Mouse (Mus musculus): ENCODE data around the gene Asic1.

Asic1 gene

DNA sequence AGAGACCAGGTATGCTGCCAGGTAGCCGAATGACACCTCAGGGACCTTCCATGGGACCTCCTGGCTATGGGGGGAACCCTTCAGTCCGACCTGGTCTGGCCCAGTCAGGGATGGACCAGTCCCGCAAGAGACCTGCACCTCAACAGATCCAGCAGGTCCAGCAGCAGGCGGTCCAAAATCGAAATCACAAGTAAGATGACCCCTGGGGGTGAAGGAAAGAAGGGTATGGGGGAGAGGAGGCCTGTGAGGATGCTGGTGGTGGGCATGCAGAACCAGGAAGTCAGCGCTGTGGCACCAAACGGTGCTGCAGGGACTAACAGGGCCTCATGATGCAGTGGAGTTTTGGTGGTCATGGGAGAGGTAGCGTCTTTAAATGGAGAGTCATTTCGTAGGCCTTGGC, 32.9 kb downstream of the Asic1 start:
- DNase-seq (ENCODE audit: low spot score) = no peak

DNA sequence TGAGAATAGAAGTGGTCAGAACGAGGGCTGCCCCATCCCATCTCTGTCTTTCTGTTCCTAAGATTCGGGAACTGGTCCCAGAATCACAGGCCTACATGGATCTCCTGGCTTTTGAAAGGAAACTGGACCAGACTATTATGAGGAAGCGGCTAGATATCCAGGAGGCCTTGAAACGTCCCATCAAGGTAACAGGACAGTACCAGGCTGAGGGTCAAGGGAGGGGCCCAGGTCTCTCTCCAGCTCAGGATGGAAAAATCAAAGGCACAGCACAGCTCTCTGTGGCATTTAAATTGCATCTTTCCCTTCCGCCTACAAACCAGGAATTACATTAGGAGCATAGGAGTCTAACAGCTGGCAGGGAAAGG, 33.5 kb downstream of the Asic1 start:
- DNase-seq (ENCODE audit: low spot score) = no peak

DNA sequence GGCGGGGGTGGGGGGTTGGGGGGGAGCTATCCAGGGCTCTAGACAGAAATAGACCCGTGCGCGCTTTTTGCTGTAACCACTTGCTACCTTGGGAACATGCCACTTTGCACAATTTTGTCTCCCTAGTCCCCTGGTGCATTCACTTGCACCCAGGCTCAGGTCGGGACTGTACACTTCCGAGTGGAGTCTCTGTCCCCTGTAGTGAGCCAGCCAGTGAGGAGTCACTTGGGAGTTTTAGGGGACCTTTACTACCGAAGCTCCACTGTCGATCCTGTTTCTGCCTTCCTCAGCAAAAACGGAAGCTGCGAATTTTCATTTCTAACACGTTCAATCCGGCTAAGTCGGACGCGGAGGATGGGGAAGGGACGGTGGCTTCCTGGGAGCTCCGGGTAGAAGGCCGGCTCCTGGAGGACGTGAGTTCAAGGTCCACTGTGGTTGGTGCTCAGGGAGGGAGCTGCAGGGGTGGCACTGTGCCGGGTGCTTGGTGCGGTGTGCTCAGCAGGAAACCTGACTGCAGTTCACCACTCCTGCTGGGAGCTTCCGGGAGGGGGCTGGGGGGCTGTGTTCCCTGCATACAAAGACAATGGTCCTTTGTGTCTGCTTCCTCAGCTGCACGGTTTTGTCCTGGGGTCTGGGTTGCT, 34.0 kb downstream of the Asic1 start:
- no peak for DNase-seq (ENCODE audit: low spot score)

DNA sequence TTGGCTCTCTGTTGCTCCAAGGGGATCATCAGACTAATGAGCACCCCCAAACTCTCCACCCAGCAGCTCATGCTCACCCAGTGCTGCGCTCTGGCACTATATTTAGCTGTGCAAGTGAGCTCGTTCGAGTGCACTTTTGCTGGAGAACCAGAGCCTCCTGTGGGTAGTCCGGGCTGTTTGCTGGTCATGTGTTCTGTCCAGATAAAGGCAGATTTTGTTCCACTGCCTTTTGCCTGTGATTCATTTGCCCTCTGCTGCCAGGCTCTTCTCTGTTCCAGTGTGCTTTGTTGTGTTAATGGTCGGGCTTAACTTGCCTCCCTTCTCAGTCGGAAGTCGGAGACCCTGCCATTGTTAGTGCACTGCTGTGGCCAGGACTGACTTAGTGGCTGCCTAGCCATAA, 34.7 kb downstream of the Asic1 start:
- DNase-seq (ENCODE audit: low spot score) = no peak

DNA sequence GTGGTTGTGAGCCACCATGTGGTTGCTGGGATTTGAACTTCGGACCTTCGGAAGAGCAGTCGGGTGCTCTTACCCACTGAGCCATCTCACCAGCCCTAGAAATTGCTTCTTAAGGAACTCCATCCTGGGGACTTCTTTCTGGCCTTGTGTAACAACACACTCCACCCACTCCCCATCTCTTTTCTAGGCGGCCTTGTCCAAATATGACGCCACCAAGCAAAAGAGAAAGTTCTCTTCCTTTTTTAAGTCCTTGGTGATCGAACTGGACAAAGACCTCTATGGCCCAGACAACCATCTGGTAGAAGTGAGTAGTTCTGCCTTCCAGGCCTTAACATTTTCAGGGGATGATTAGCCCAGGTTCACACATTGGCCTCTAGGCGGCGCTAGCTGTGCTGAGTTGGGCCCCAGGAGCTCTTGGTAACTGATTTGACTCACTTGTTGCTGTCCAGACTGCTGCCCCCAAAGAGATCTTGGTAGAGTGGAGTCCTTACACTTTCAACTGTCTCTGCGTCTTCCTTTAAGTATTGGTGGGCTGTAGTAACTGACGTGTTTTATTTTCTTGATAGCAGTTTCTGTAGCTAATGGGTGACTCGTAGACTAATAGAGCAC, 35.4 kb downstream of the Asic1 start, which contains the start of gene Gm17349:
Gene Gm17349 (minus strand): TSS at position 51 of the 609 bp plus-strand sequence.
- peak; percentile 56 for DNase-seq (ENCODE audit: low spot score)

DNA sequence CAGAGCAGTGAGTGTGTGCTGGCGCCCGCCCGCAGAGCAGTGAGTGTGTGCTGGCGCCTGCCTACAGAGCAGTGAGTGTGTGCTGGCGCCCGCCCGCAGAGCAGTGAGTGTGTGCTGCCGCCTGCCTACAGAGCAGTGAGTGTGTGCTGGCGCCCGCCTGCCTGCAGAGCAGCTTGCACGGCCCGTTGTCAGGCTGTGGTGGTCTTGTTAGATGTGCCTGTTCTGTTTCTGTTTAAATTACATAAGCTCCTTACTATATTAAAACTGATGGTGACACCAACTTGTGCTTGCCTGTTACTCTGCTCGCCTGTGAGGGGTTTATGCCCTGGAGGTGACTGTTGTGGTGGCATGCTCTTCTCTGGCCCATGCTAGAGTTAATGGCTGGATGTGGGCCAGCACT, 38.0 kb downstream of the Asic1 start:
- DNase-seq (ENCODE audit: low spot score) = no peak

DNA sequence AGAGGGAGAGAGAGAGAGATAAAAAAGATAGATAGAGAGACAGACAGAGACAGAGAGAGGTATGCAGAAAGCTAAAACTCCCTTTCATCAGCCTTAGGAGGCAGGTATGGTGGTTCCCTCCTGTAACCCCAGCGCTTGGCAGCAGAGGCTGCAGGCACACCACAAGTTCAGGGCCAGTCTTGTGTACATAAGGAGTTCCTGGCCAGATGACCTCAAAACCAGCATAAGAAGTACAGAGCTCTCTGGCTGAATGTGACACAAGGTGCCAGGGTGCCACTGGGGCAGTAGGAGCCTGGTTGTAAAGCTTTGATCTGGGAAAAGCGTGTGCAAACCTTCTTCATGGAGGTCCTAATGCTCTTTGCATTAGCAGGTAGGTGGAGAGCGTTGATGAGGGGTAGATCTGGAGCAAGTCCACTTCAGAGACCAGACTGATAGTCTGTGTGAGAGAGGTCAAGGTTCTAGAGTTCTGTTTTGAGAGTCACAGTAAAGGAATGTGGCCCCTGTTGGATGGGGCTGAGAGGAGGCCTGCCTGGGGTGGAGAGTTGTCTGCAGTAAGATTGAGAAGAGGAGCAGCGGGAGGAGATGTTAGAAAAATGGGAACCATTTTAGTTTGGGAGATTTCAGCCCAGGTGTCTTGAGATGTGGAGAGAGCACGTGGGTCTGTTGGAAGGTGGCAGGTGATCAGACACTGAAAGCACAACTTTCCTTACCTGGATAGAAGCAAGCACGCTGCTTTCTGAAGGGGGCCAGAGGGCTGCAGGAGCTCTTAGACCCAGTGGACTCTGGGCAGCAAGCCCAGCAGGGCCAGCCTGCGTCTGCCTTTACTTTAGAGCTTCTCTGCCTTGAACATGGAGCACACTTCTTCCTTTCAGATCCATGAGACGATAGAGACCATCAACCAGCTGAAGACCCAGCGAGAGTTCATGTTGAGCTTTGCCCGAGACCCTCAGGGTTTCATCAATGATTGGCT, 40.3 kb downstream of the Asic1 start:
- DNase-seq (ENCODE audit: low spot score) = no peak

DNA sequence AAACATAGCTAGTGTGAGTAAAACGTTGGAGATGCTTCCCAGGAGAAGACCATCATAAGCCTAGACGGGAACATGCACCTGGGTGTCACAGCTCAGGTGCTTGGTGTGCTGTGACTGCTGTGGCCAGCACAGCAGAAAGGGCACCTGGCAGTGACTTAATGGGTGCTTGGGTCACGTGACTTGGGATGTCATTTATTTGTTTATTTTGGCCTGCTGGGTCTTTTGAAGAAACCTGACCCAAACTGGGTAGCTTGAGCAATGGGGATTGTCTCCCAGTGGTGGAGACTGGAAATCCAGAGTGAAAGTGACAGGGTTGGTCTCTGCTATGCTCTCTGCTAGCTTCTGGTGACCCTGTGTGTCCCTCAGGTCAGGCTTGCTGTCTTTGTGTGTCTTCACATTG, 41.3 kb downstream of the Asic1 start:
- no peak for DNase-seq (ENCODE audit: low spot score)

DNA sequence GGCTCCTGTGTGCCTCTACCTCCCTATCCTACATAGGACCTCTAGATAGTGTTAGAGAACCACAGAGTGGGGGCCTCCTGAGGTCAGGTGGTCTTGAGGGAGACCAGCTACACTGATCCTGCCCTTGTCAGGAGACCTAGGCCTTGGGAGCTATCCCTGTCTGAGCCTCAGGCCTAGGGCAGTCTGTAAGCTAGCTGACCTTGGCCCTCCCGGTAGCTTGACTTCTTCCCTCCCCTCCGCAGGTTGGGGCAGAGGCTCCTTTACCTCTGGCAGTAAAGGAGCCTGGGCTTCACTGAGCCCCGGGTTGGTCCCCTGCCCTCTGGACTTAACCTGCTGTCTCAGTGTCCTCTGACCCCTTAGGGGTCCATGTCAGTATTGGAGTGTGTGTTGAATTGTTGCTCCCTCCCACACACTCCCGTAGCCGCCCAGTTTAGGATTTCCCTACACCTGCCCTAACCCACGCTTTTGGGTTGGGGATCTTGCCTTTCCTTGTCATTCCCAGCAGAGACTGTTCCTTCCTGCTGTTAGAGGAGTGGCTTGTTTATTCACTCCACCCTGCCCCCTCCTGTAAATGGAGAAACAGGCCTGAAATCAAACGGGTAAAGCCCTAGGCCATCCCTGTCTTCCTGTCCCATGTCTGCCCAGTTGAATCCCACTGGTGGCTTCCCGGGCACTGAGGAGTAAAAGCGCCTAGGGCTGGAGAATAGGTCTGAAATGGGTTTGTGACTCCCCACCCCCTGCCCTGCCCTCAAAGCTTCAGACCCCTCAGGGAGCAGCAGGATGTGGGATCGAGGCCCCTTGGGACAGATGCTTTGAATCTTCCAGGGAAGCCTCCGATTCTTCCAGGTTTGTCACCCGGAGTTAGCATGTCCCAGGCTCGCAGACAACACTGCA, 42.7 kb downstream of the Asic1 start:
- no peak for DNase-seq (ENCODE audit: low spot score)

DNA sequence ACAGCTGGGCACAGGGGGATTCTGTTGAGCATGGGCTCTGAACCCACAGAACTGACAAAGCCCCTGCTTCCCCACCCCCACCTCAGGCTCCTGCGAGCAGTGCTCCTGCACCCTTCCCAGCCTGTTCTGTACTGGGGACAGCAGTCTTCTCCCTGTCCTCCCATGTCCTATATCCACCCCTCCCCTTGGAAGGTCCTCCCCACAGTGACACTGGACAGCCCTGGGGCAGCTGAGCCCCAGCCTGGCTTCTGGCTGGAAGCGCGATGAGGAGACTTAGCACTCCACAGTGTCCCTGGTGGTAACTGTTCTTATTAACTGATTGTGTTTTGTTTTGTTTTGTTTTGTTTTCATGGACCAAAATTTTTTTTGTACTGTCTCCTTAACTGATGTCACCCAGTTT, 43.4 kb downstream of the Asic1 start:
- DNase-seq (ENCODE audit: low spot score) = no peak

DNA sequence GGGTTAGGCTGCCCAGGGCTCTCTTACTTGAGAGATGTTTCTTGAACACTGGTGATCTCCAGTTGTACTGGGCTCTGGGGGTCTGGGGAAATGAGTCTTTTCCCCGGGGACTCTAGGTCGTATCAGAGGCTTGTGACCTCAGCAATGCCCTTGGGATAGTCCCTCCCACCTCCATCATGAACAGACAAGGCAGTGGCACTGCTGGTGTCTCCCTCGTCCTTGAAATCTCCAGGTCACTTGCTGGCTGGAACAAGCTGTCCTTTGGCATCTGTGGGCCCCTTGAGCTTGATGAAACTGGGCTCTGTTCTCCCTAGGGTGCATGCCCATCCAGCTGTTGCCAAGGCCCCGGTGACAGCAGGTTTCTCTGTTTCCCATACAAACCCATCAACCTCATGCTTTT, 44.0 kb downstream of the Asic1 start:
- DNase-seq (ENCODE audit: low spot score) = no peak

DNA sequence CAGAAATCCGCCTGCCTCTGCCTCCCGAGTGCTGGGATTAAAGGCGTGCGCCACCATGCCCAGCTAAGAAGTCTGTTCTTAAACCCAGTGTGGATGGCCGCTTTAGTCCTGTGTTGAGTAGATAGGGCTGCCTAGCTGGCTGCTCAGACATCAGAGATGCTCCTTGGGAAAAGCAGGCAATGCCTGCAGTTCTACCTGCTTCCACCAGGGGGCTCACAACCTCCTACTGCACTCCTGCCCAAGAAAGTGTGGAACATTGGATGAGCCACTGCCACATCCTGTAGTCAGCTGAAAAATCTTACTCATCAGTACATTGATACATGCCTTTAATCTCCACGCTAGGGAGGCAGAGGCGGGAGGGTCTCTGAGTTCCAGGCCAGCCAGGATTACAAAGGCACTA, 44.7 kb downstream of the Asic1 start:
- peak; percentile 75 for DNase-seq (ENCODE audit: low spot score)

DNA sequence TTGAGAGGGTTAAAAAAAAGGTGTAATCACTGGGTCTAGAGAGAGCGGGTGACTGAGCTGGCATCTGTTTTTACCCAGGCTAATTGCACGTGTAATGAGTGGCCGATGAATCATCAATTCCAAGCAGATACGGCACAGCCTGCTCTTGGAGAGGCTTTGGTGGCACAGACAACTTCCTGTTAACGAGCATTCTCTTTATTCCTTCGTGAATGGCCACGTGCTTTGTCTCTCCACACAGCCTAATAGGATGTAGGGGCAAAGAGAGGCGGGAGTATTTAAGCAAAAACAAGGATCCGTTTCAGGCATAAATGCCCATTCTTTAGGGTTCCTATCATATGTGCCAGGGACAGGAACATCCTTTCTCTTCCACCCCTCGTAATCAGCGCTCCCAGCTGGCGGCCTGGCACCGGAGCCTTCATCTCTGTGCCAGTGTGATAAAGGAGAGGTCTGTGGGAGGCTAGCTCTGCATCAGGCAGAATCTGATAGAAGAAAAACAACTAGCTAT, 45.2 kb downstream of the Asic1 start:
- no peak for DNase-seq (ENCODE audit: low spot score)

DNA sequence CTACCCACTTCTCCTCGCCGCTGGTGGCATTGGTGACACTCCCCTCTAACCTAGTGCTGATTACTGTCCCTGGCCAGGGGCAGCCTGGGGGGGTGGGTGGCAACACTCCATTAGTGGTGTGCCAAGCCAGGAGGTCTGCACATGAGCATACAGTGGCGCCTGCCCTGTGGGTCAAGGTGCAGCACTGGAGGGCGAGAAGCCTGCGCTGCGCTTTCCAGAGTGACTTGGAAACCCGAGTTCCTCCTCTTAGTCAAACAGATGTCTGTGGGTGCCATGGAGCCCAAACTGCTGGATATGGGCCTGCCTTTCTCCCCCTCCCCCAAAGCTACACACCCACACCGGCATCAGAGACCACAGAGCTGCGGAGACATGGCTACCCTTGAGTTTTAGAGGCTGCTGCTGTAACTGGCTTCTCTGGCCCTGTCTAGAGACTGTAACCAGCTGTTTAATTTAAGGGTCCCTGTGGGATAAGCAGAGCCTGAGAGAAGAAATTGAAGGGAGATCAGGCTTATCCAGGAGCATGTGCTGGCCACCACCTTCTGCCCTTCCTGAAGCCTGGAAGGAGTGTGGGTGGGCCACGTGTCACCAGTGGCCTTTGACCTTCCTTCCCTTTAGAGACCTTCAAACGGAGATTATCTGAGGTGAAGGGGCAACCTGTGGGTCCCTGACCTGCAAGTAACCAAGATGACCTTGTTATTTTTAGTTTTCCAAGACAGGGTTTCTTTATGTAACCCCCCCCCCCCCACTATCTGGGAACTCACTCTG, 46.0 kb downstream of the Asic1 start:
- DNase-seq (ENCODE audit: low spot score) = no peak

DNA sequence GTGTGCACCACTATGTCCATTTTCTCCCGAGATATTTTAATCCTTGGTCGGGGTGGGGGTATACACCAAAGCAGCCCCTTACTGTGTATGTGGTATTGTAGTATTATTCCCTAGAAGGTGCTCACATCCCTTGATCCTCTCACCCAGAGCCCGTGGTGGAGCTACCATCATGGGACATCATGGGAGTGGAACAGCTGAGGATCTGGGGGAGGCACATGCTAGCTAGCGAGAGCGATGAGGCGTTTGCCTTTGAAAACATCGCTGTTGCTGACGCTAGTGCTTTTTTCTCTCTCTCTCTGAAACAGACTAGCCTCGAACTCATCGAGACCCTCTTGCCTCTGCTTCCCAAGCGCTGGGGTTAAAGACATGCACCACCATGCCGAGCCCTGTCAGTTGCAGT, 46.6 kb downstream of the Asic1 start:
- no peak for DNase-seq (ENCODE audit: low spot score)

DNA sequence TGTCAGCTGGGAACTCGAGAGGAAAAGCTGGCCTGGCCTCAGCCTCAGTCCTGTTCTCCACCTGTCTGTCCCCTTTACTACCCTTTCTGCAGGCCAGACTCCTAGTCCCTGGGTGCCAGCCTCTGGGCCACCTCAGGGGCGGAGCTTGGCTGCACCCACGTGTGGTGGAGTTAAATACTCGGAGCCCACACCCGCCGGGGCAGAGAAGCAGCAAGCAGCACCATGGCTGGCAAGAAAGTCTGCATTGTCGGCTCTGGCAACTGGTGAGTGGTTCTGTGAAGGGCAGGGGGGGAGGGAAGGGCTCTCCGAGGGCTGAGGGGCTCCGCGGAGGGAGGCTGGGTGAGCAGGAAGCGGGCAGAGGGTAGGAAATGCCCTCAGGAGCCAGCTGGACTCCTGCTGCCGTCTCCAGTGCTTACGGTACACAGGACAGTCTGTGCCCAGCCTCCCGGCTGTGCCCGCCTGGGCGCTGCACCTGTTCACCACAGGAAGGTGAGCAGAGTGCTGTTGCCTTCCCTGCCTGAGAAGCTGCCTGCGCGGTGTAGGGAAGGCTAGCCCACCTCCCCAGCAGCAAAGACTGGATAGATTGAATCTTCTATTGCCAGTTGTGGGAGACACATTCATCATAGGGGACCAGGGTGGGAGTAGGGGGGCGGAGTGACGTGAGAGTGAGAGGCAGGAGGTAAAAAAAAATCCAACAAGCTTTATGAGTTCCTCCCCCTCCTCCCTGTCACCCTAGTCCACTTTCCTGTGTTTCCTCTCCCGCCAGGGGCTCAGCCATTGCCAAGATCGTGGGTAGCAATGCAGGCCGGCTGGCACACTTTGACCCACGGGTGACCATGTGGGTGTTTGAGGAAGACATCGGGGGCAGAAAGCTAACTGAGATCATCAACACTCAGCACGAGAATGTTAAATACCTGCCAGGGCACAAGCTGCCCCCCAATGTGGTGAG, 47.5 kb downstream of the Asic1 start, which contains the start of gene Gpd1:
Gene Gpd1 (plus strand): TSS at position 130 of the 949 bp plus-strand sequence.
- DNase-seq (ENCODE audit: low spot score) = peak; percentile 45

DNA sequence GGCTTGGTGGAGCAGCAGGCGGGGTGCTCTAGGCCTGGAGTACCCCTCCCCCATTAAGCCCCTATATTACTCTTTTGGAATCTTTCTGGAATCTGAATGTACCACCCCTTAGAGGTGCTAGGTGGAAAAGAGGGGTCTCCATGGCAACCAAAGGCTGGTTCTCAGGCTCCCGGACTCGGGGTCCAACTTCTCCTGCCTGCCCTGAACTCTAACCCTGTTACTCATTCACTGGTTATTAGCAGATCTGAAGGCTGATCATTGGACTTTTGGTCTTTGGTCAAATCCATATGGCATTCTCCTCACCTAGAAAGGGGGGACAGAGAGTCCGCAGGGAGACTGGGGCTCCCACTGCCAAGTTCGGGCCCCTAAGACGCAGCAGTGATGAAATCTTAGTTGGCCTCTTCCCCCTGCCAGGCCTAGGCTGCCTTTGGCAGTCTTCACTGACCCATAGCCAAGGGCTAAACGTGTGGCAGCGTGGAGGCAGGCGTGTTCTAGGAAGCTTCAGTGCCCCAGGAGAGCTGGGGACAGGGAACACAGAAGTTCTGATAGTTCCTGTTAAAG, 48.4 kb downstream of the Asic1 start:
- no peak for DNase-seq (ENCODE audit: low spot score)

DNA sequence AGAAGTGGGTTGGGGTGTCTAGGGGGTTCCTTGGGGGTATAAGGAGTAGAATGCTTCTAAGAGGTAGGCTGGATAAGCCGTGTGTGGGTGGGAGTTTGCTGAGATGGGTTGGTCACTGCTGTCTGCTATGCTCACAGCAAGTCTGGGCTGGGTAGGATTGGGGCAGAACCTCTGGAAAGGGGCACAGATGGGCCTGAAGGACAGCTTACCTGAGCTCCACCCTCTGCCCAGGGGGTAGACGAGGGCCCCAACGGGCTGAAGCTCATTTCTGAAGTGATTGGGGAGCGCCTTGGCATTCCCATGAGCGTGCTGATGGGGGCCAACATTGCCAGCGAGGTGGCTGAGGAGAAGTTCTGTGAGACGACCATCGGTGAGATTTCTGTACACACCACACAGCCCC, 49.7 kb downstream of the Asic1 start:
- no peak for DNase-seq (ENCODE audit: low spot score)

Measured in urinary bladder, postnatal 14 days (tissue).